Mouse (Mus musculus): Measurements from ENCODE around the gene Olfr901. TPM values are rescaled to one million over a fixed set of nuclear protein-coding genes. Genes with fewer than 3 reads are reported as not detected.
"Not testable (repeated sequence)": the region's sequence is repeated elsewhere in the genome, so short reads cannot be mapped to it uniquely, and the experiment has no call there.

The Olfr901 gene
- not detected for polyA plus RNA-seq (2017; shearing (Covaris generic))

GRCm38 (mm10) chr9:38429155-38429554, at the start of gene Olfr901:
Gene Olfr901, plus strand, starts transcription at chr9:38429455.
- no peak for ATAC-seq

GRCm38 (mm10) chr9:38401398-38401797, 27.9 kb upstream of the Olfr901 start, which contains the start of gene Olfr147:
Gene Olfr147, plus strand, starts transcription at chr9:38401698.
- ATAC-seq: no peak

- not testable (repeated sequence) for ATAC-seq
These were observed 21.8 kb upstream of the Olfr901 start for GRCm38 (mm10) chr9:38407502-38407901.

GRCm38 (mm10) chr9:38413502-38413901, 15.8 kb upstream of the Olfr901 start:
- ATAC-seq: not testable (repeated sequence)

GRCm38 (mm10) chr9:38423801-38424200, 5.5 kb upstream of the Olfr901 start:
- no peak for ATAC-seq

- no peak for ATAC-seq
These were observed 2.2 kb upstream of the Olfr901 start for GRCm38 (mm10) chr9:38427026-38427425.

- ATAC-seq: no peak
These were observed 18.1 kb downstream of the Olfr901 start, which contains the start of gene Olfr902 for GRCm38 (mm10) chr9:38447352-38447751. Gene Olfr902, plus strand, starts transcription at chr9:38447652.

- ATAC-seq: no peak
These were observed 33.6 kb downstream of the Olfr901 start, which contains the start of gene Olfr904 for GRCm38 (mm10) chr9:38462844-38463243. Gene Olfr904, plus strand, starts transcription at chr9:38463144.

GRCm38 (mm10) chr9:38470807-38471206, 41.6 kb downstream of the Olfr901 start, which contains the start of gene Olfr905:
Gene Olfr905, plus strand, starts transcription at chr9:38471107.
- ATAC-seq: no peak

Other genes with a start within 250 kb of the Olfr901 start
- gene Olfr891, start 248.6 kb upstream of the Olfr901 start, polyA plus RNA-seq (2017; shearing (Covaris generic)): not detected
- gene Olfr893, start 221.1 kb upstream of the Olfr901 start, polyA plus RNA-seq (2017; shearing (Covaris generic)): not detected
- not detected for gene Olfr894, start 211.4 kb upstream of the Olfr901 start, polyA plus RNA-seq (2017; shearing (Covaris generic))
- gene Olfr143, start 176.7 kb upstream of the Olfr901 start, polyA plus RNA-seq (2017; shearing (Covaris generic)): not detected
- gene Olfr895, start 161.6 kb upstream of the Olfr901 start, polyA plus RNA-seq (2017; shearing (Covaris generic)): not detected
- not detected for gene Olfr896-ps1, start 138.3 kb upstream of the Olfr901 start, polyA plus RNA-seq (2017; shearing (Covaris generic))
- not detected for gene Olfr25, start 100.4 kb upstream of the Olfr901 start, polyA plus RNA-seq (2017; shearing (Covaris generic))
- gene Olfr898, start 81.0 kb upstream of the Olfr901 start, polyA plus RNA-seq (2017; shearing (Covaris generic)): not detected
- under 1 TPM in 1 of 3 experiments, not detected in 2; 0.08 TPM for gene Olfr250, start 62.6 kb upstream of the Olfr901 start, polyA plus RNA-seq (2017; shearing (Covaris generic))
- gene Olfr251, start 52.4 kb upstream of the Olfr901 start, polyA plus RNA-seq (2017; shearing (Covaris generic)): not detected
- not detected for gene Olfr147, start 27.8 kb upstream of the Olfr901 start, polyA plus RNA-seq (2017; shearing (Covaris generic))
- gene Olfr902, start 18.2 kb downstream of the Olfr901 start, polyA plus RNA-seq (2017; shearing (Covaris generic)): not detected
- not detected for gene Olfr904, start 33.7 kb downstream of the Olfr901 start, polyA plus RNA-seq (2017; shearing (Covaris generic))
- under 1 TPM in 1 of 3 experiments, not detected in 2; 0.09 TPM for gene Olfr905, start 41.7 kb downstream of the Olfr901 start, polyA plus RNA-seq (2017; shearing (Covaris generic))
- not detected for gene Olfr906, start 57.6 kb downstream of the Olfr901 start, polyA plus RNA-seq (2017; shearing (Covaris generic))
- not detected for gene Olfr907, start 66.3 kb downstream of the Olfr901 start, polyA plus RNA-seq (2017; shearing (Covaris generic))
- under 1 TPM in 2 of 3 experiments, not detected in 1; 0.09 to 0.67 TPM for gene Olfr911-ps1, start 92.1 kb downstream of the Olfr901 start, polyA plus RNA-seq (2017; shearing (Covaris generic))
- not detected for gene Olfr910, start 108.4 kb downstream of the Olfr901 start, polyA plus RNA-seq (2017; shearing (Covaris generic))
- gene Olfr912, start 150.7 kb downstream of the Olfr901 start, polyA plus RNA-seq (2017; shearing (Covaris generic)): under 1 TPM in 1 of 3 experiments, not detected in 2; 0.10 TPM
- gene Olfr913, start 163.3 kb downstream of the Olfr901 start, polyA plus RNA-seq (2017; shearing (Covaris generic)): not detected
- not detected for gene Olfr914, start 175.6 kb downstream of the Olfr901 start, polyA plus RNA-seq (2017; shearing (Covaris generic))
- gene Olfr916, start 230.4 kb downstream of the Olfr901 start, polyA plus RNA-seq (2017; shearing (Covaris generic)): not detected
- gene Olfr917, start 236.4 kb downstream of the Olfr901 start, polyA plus RNA-seq (2017; shearing (Covaris generic)): not detected
- not detected for gene Olfr918, start 245.1 kb downstream of the Olfr901 start, polyA plus RNA-seq (2017; shearing (Covaris generic))

Measured in inflammation-experienced regulatory T-cells, adult 6 months (primary cell).